Comparison of ENCODE assay signal across 9 mouse cellular contexts in genomic region chrX:158043844-158044140, GRCm38 (mm10). TPM values are rescaled to one million over a fixed set of nuclear protein-coding genes. Genes with fewer than 3 reads are reported as not detected.
DNase-seq lines count a peak whose midpoint lies in the region; ATAC-seq and TF ChIP-seq lines count a peak whose summit lies in the region.
"Had no signal": no experiment of that assay in that cellular context is flagged by ENCODE, and none has a peak within 500 bp of the region (broad histone marks: within the 10 kb centered on the region; RNA-seq: fewer than 3 reads in every experiment).

No protein-coding gene starts in this region.

- no peak for TF ChIP-seq CTCF in testis, adult 2 months (IDR thresholded peaks at IDR 0.05; ENCODE audit: control insufficient read depth, insufficient read depth, insufficient replicate concordance, low read depth, low read length)

- no peak; the same call in 1 of the 2 replicates for ATAC-seq in heart, embryonic 11.5 days (replicated peaks; ENCODE audit: insufficient number of reproducible peaks, low FRiP score, low TSS enrichment)
- no peak for ATAC-seq in liver, embryonic 12.5 days

- no peak for TF ChIP-seq POLR2A in testis, adult 2 months (IDR thresholded peaks at IDR 0.05; ENCODE audit: control insufficient read depth, low read depth, low read length)

- WGBS in heart, embryonic 11.5 days (ENCODE audit: insufficient replicate concordance): 24% methylated on average over 13 of the region's 13 CpGs
- 23% methylated on average over 13 of the region's 13 CpGs for WGBS in liver, embryonic 12.5 days (ENCODE audit: insufficient replicate concordance)

- 0 out of 2 replicates have a peak overlapping the region, but pooled peaks have one; percentile 28 for H3K9ac ChIP-seq in heart, embryonic 11.5 days (ENCODE audit: low read depth, low read length)
- H3K9ac ChIP-seq in liver, embryonic 12.5 days: no peak overlapping the region

- DNase-seq in heart, postnatal 4 days: no peak
- DNase-seq in testis, postnatal 14 days (ENCODE audit: low spot score): no peak
- DNase-seq in thymus, postnatal 10 days (ENCODE audit: low spot score in 2 of 2): no peak
- DNase-seq in urinary bladder, postnatal 10 days (ENCODE audit: low spot score): no peak
- DNase-seq in kidney, adult 18-20 months: no peak

- H3K9me3 ChIP-seq in heart, embryonic 11.5 days (replicated peaks; ENCODE audit: control insufficient read depth, low read length): no peaks in the 10 kb centered on the region
- no peaks in the 10 kb centered on the region for H3K9me3 ChIP-seq in liver, embryonic 12.5 days (replicated peaks)

- H3K4me2 ChIP-seq in heart, embryonic 11.5 days: peak overlapping the region; percentile 74
- peak overlapping the region; percentile 63 for H3K4me2 ChIP-seq in liver, embryonic 12.5 days

- peaks cover 10% of the 10 kb centered on the region; the same call in 1 of the 2 replicates for H3K27me3 ChIP-seq in heart, embryonic 11.5 days (ENCODE audit: control insufficient read depth, insufficient read depth, low read length)
- no peaks in the 10 kb centered on the region for H3K27me3 ChIP-seq in testis, adult 2 months (ENCODE audit: control insufficient read depth, insufficient read depth, low read length)
- H3K27me3 ChIP-seq in liver, embryonic 12.5 days (replicated peaks): peaks cover 35% of the 10 kb centered on the region
- H3K27me3 ChIP-seq: CH12.LX had no signal

- no peaks in the 10 kb centered on the region for H3K4me1 ChIP-seq in heart, embryonic 11.5 days (ENCODE audit: control insufficient read depth, insufficient read depth, low read length)
- peaks cover 2% of the 10 kb centered on the region; the same call in 1 of the 2 replicates for H3K4me1 ChIP-seq in testis, adult 2 months (ENCODE audit: control insufficient read depth, insufficient read depth, low read length)
- no peaks in the 10 kb centered on the region for H3K4me1 ChIP-seq in liver, embryonic 12.5 days

- H3K27ac ChIP-seq in heart, embryonic 11.5 days (ENCODE audit: low read depth, low read length): no peak overlapping the region
- no peak overlapping the region; the same call in 1 of the 2 replicates for H3K27ac ChIP-seq in testis, adult 2 months (ENCODE audit: control insufficient read depth, insufficient read depth, low read depth, low read length)
- no peak overlapping the region for H3K27ac ChIP-seq in liver, embryonic 12.5 days

- peak overlapping the region; percentile 42 for H3K4me3 ChIP-seq in heart, embryonic 11.5 days (ENCODE audit: low read depth, low read length)
- peak overlapping the region; percentile 78 for H3K4me3 ChIP-seq in testis, adult 2 months (ENCODE audit: control insufficient read depth, low read depth, low read length)
- peak overlapping the region; percentile 48; the same call in 1 of the 2 replicates for H3K4me3 ChIP-seq in liver, embryonic 12.5 days

- H3K36me3 ChIP-seq in heart, embryonic 11.5 days (ENCODE audit: control insufficient read depth, insufficient read depth, low read length): no peaks in the 10 kb centered on the region
- no peaks in the 10 kb centered on the region for H3K36me3 ChIP-seq in testis, adult 2 months (ENCODE audit: control insufficient read depth, insufficient read depth, low read length)
- no peaks in the 10 kb centered on the region for H3K36me3 ChIP-seq in liver, embryonic 12.5 days

RNA-seq across cellular contexts. Expression of gene Cnksr2, which starts 0.7 kb away (rescaled TPM):
- polyA plus RNA-seq in heart, embryonic 11.5 days (2014; fragmentation: Nextera tagmentation; extraction: Ambion mirVana): 1.0 and 1.4 TPM in 2 replicates
- under 1 TPM; 0.17 to 0.23 TPM for total RNA-seq in heart, postnatal 4 days (2021)
- 0.14 and 0.22 TPM in 2 replicates for polyA plus RNA-seq in testis, adult 2 months (2012; rRNA removed)
- 0.10 and 0.11 TPM in 2 replicates for polyA plus RNA-seq in liver, embryonic 12.5 days (2016; fragmentation: Nextera tagmentation; extraction: Ambion mirVana)
- total RNA-seq: CH12.LX had no signal
